Mouse (Mus musculus) hindbrain, embryonic 13.5 days (tissue): ENCODE measurements around the gene Gm867. TPM values are rescaled to one million over a fixed set of nuclear protein-coding genes. Genes with fewer than 3 reads are reported as not detected.

Experiments
- ATAC-seq: fragments of 200-750 bp; cut with Nextera tagmentation; 2 replicates; pipeline ENCODE4 v1.8.0; 2017; ENCODE audit warnings: moderate TSS enrichment; ENCODE audit not compliant: low FRiP score
- H3K27ac ChIP-seq: fragments of 300-500 bp; sonication (generic); 2 replicates; pipeline ENCODE4 v1.5.1; 2015; ENCODE audit warnings: inconsistent platforms, mild to moderate bottlenecking, moderate library complexity
- H3K27me3 ChIP-seq: fragments of 300-500 bp; sonication (generic); 2 replicates; pipeline ENCODE4 v1.6.1; 2015; ENCODE audit warnings: mild to moderate bottlenecking, inconsistent platforms
- H3K36me3 ChIP-seq: fragments of 300-500 bp; sonication (generic); 2 replicates; pipeline ENCODE4 v1.6.1; 2015; ENCODE audit warnings: mild to moderate bottlenecking, inconsistent platforms
- H3K4me1 ChIP-seq: fragments of 300-500 bp; sonication (generic); replicated peaks from 2 replicates; pipeline ENCODE4 v1.6.1; 2015; ENCODE audit warnings: inconsistent platforms
- H3K4me2 ChIP-seq: fragments of 300-500 bp; sonication (generic); 2 replicates; pipeline ENCODE4 v1.6.1; 2015; ENCODE audit warnings: inconsistent platforms, mild to moderate bottlenecking, moderate library complexity
- H3K4me3 ChIP-seq: fragments of 300-500 bp; sonication (generic); 2 replicates; pipeline ENCODE4 v1.5.1; 2015; ENCODE audit warnings: mild to moderate bottlenecking, inconsistent platforms
- H3K9ac ChIP-seq: fragments of 300-500 bp; sonication (generic); 2 replicates; pipeline ENCODE4 v1.6.1; 2015; ENCODE audit warnings: mild to moderate bottlenecking, inconsistent platforms
- H3K9me3 ChIP-seq: fragments of 300-500 bp; sonication (generic); 2 replicates; pipeline ENCODE4 v1.6.1; 2016; ENCODE audit warnings: inconsistent platforms
- WGBS: fragments of 180-500 bp; shearing (Covaris S2); methylation state at CpG from one replicate; pipeline ENCODE4 v1.1.7; 2015; 5-methylcytosine and 5-hydroxymethylcytosine counted together
- polyA plus RNA-seq: library from polyadenylated mRNA; unstranded; fragments of >200 nt; fragmentation: Nextera tagmentation; extraction: Ambion mirVana; gene quantifications from 2 replicates; pipeline ENCODE4 v1.2.1, GENCODE M21; 2015

The Gm867 gene
- polyA plus RNA-seq, 1 experiment from 2014 or later = 2.3 TPM

GRCm38 (mm10) chr10:75910698-75911097, 29.8 kb downstream of the Gm867 start:
- H3K9ac ChIP-seq = no peak overlapping the region
- H3K9me3 ChIP-seq = no peaks in the 10 kb centered on the region
- no peak overlapping the region for H3K4me3 ChIP-seq
- H3K27ac ChIP-seq = no peak overlapping the region
- WGBS = 83% methylated on average over 2 of the region's 2 CpGs
- H3K4me1 ChIP-seq = no peaks in the 10 kb centered on the region
- ATAC-seq = no peak
- no peak overlapping the region for H3K4me2 ChIP-seq
- H3K27me3 ChIP-seq = no peaks in the 10 kb centered on the region
- H3K36me3 ChIP-seq = peaks cover 88% of the 10 kb centered on the region

GRCm38 (mm10) chr10:75906882-75907281, 33.6 kb downstream of the Gm867 start:
- peaks cover 94% of the 10 kb centered on the region for H3K36me3 ChIP-seq
- H3K4me3 ChIP-seq = no peak overlapping the region
- no peak overlapping the region for H3K9ac ChIP-seq
- ATAC-seq = no peak
- 96% methylated on average over 4 of the region's 4 CpGs for WGBS
- H3K27me3 ChIP-seq = no peaks in the 10 kb centered on the region
- H3K4me1 ChIP-seq = no peaks in the 10 kb centered on the region
- no peaks in the 10 kb centered on the region for H3K9me3 ChIP-seq
- no peak overlapping the region for H3K4me2 ChIP-seq
- H3K27ac ChIP-seq = no peak overlapping the region

GRCm38 (mm10) chr10:75904391-75904790, 36.1 kb downstream of the Gm867 start:
- H3K27me3 ChIP-seq = no peaks in the 10 kb centered on the region
- no peak overlapping the region for H3K9ac ChIP-seq
- peaks cover 93% of the 10 kb centered on the region for H3K36me3 ChIP-seq
- 93% methylated on average over 5 of the region's 5 CpGs for WGBS
- no peak for ATAC-seq
- H3K4me1 ChIP-seq = no peaks in the 10 kb centered on the region
- H3K4me3 ChIP-seq = no peak overlapping the region
- H3K4me2 ChIP-seq = no peak overlapping the region
- H3K27ac ChIP-seq = no peak overlapping the region
- no peaks in the 10 kb centered on the region for H3K9me3 ChIP-seq

GRCm38 (mm10) chr10:75898846-75899245, 41.6 kb downstream of the Gm867 start:
- Histone ChIP-seq H3K4me1 (peaks cover 8% of the 10 kb centered on the region), H3K9ac (peak overlapping the region; percentile 24; the same call in 1 of the 2 replicates), H3K4me2 (no peak overlapping the region), H3K36me3 (peaks cover 98% of the 10 kb centered on the region), H3K27me3 (no peaks in the 10 kb centered on the region), H3K4me3 (no peak overlapping the region), H3K27ac (0 out of 2 replicates have a peak overlapping the region, but pooled peaks have one; percentile 35), H3K9me3 (no peaks in the 10 kb centered on the region)
- ATAC-seq = no peak
- 76% methylated on average over 3 of the region's 3 CpGs for WGBS

- Histone ChIP-seq H3K27ac (peak overlapping the region; percentile 35; the same call in 1 of the 2 replicates), H3K36me3 (peaks cover 94% of the 10 kb centered on the region)
- WGBS = 79% methylated on average over 6 of the region's 6 CpGs
Observed at GRCm38 (mm10) chr10:75898039-75898564, 42.4 kb downstream of the Gm867 start.

GRCm38 (mm10) chr10:75897373-75897772, 43.1 kb downstream of the Gm867 start:
- Histone ChIP-seq H3K4me3 (no peak overlapping the region), H3K4me2 (no peak overlapping the region), H3K4me1 (peaks cover 17% of the 10 kb centered on the region), H3K36me3 (peaks cover 87% of the 10 kb centered on the region), H3K27me3 (no peaks in the 10 kb centered on the region), H3K9me3 (no peaks in the 10 kb centered on the region), H3K9ac (no peak overlapping the region), H3K27ac (0 out of 2 replicates have a peak overlapping the region, but pooled peaks have one; percentile 18)
- ATAC-seq = no peak
- 29% methylated on average over 6 of the region's 6 CpGs for WGBS

More at GRCm38 (mm10) chr10:75898039-75898564, 42.4 kb downstream of the Gm867 start:
- peaks cover 14% of the 10 kb centered on the region for H3K4me1 ChIP-seq
- H3K4me2 ChIP-seq = no peak overlapping the region
- no peak for ATAC-seq
- no peaks in the 10 kb centered on the region for H3K27me3 ChIP-seq
- no peak overlapping the region for H3K4me3 ChIP-seq
- H3K9ac ChIP-seq = no peak overlapping the region
- H3K9me3 ChIP-seq = no peaks in the 10 kb centered on the region

- H3K4me3 ChIP-seq = no peak overlapping the region
- no peaks in the 10 kb centered on the region for H3K9me3 ChIP-seq
- ATAC-seq = no peak
- H3K36me3 ChIP-seq = peaks cover 75% of the 10 kb centered on the region
- no peak overlapping the region for H3K27ac ChIP-seq
- WGBS = 86% methylated on average over 1 of the region's 1 CpGs
- H3K4me1 ChIP-seq = peaks cover 17% of the 10 kb centered on the region
- H3K27me3 ChIP-seq = no peaks in the 10 kb centered on the region
- H3K9ac ChIP-seq = no peak overlapping the region
- no peak overlapping the region for H3K4me2 ChIP-seq
Observed at GRCm38 (mm10) chr10:75896208-75896607, 44.3 kb downstream of the Gm867 start.

- no peak for ATAC-seq
- no peaks in the 10 kb centered on the region for H3K27me3 ChIP-seq
- 93% methylated on average over 5 of the region's 5 CpGs for WGBS
- peaks cover 71% of the 10 kb centered on the region for H3K36me3 ChIP-seq
- no peaks in the 10 kb centered on the region for H3K9me3 ChIP-seq
- H3K4me2 ChIP-seq = no peak overlapping the region
- no peak overlapping the region for H3K9ac ChIP-seq
- H3K4me1 ChIP-seq = peaks cover 17% of the 10 kb centered on the region
- H3K4me3 ChIP-seq = no peak overlapping the region
- no peak overlapping the region for H3K27ac ChIP-seq
Observed at GRCm38 (mm10) chr10:75895730-75896129, 44.7 kb downstream of the Gm867 start.

- H3K4me3 ChIP-seq = no peak overlapping the region
- no peak overlapping the region for H3K27ac ChIP-seq
- WGBS = 77% methylated on average over 6 of the region's 6 CpGs
- H3K4me1 ChIP-seq = peaks cover 17% of the 10 kb centered on the region
- no peaks in the 10 kb centered on the region for H3K9me3 ChIP-seq
- H3K4me2 ChIP-seq = no peak overlapping the region
- H3K27me3 ChIP-seq = no peaks in the 10 kb centered on the region
- no peak for ATAC-seq
- H3K36me3 ChIP-seq = peaks cover 61% of the 10 kb centered on the region
- no peak overlapping the region for H3K9ac ChIP-seq
Observed at GRCm38 (mm10) chr10:75894601-75895000, 45.9 kb downstream of the Gm867 start.

GRCm38 (mm10) chr10:75893089-75893750, 47.3 kb downstream of the Gm867 start, which contains the start of gene Derl3:
Gene Derl3, plus strand, starts transcription at chr10:75893413.
- WGBS = under 1% methylated on average over 50 of the region's 51 CpGs
- ATAC-seq = peak; percentile 99
- peaks cover 14% of the 10 kb centered on the region for H3K4me1 ChIP-seq
- peak within 1 kb of the TSS; percentile 70 for H3K27ac ChIP-seq
- H3K27me3 ChIP-seq = no peaks in the 10 kb centered on the region
- H3K4me2 ChIP-seq = peak within 1 kb of the TSS; percentile 88
- no peaks in the 10 kb centered on the region for H3K9me3 ChIP-seq
- H3K9ac ChIP-seq = peak within 1 kb of the TSS; percentile 68
- H3K36me3 ChIP-seq = peaks cover 47% of the 10 kb centered on the region
- peak within 1 kb of the TSS; percentile 45 for H3K4me3 ChIP-seq

- H3K9ac ChIP-seq = no peak overlapping the region
- WGBS = 51% methylated on average over 8 of the region's 8 CpGs
- H3K4me2 ChIP-seq = no peak overlapping the region
- no peak overlapping the region for H3K4me3 ChIP-seq
- no peaks in the 10 kb centered on the region for H3K27me3 ChIP-seq
- H3K4me1 ChIP-seq = peaks cover 11% of the 10 kb centered on the region
- no peak overlapping the region for H3K27ac ChIP-seq
- peaks cover 11% of the 10 kb centered on the region for H3K36me3 ChIP-seq
- no peaks in the 10 kb centered on the region for H3K9me3 ChIP-seq
- ATAC-seq = no peak
Observed at GRCm38 (mm10) chr10:75889406-75890153, 50.9 kb downstream of the Gm867 start.
